Mouse (Mus musculus) CH12.LX (cell line): ENCODE measurements at regions not wholly inside any gene's neighbourhood (a gene's known extent, or its start where the extent isn't known, plus 50 kb on each side); places are given as distances from the start of the nearest gene placed in this dataset.

Source experiments
- DNase-seq: peaks from one replicate; pipeline ENCODE4 v3.0.0-alpha.2; 2013; ENCODE audit errors: extremely low read depth
- H3K27ac ChIP-seq: 2 replicates; pipeline ENCODE4 v1.5.1; 2012; ENCODE audit warnings: low read depth, mild to moderate bottlenecking, control low read depth, moderate library complexity; ENCODE audit not compliant: insufficient read depth
- H3K27me3 ChIP-seq: replicated peaks from 2 replicates; pipeline ENCODE3; 2012; ENCODE audit warnings: inconsistent platforms
- H3K36me3 ChIP-seq, 2 experiments: replicated peaks in 1 of 2; 2 replicates each; pipeline versions ENCODE3 to v1.6.1; 2012; ENCODE audit warnings: inconsistent platforms in 1 of 2, low read length in 1 of 2, mild to moderate bottlenecking in 1 of 2, mixed read lengths in 1 of 2, moderate library complexity in 1 of 2; ENCODE audit not compliant: control insufficient read depth in 1 of 2, insufficient read depth in 1 of 2
- H3K4me1 ChIP-seq, 2 experiments: 2 replicates each; pipeline ENCODE4 v1.6.1; 2012; ENCODE audit warnings: inconsistent platforms in 1 of 2, moderate library complexity in 1 of 2; ENCODE audit not compliant: insufficient read depth in 2 of 2, control insufficient read depth in 1 of 2
- H3K4me2 ChIP-seq: 2 replicates; pipeline ENCODE4 v1.6.1; 2012; ENCODE audit warnings: low read depth, mild to moderate bottlenecking, control low read depth; ENCODE audit not compliant: poor library complexity, insufficient read depth, severe bottlenecking
- H3K4me3 ChIP-seq, 3 experiments: fragments of 150-350 bp in 1 of 3; sonication (generic) in 1 of 3; replicated peaks in 1 of 3; 2 replicates each; pipeline versions ENCODE3 to v1.5.1; 2011 to 2012; ENCODE audit warnings: low read depth in 2 of 3, low read length in 2 of 3, mild to moderate bottlenecking in 2 of 3, moderate library complexity in 2 of 3, control low read depth in 1 of 3, improper control_type of control experiment in 1 of 3, inconsistent platforms in 1 of 3, mixed read lengths in 1 of 3; ENCODE audit not compliant: poor library complexity in 1 of 3
- H3K79me2 ChIP-seq: replicated peaks from 2 replicates; pipeline ENCODE4 v1.6.1; 2012; ENCODE audit warnings: mild to moderate bottlenecking, moderate library complexity; ENCODE audit not compliant: control insufficient read depth, poor library complexity, insufficient read depth, severe bottlenecking; ENCODE audit errors: extremely low read depth
- H3K9ac ChIP-seq: 2 replicates; pipeline ENCODE4 v1.6.1; 2012; ENCODE audit warnings: low read depth, mild to moderate bottlenecking, control low read depth, moderate library complexity; ENCODE audit not compliant: insufficient read depth
- H3K9me3 ChIP-seq: replicated peaks from 2 replicates; pipeline ENCODE3; 2012; ENCODE audit warnings: low read length, inconsistent platforms, mixed read lengths
- BHLHE40 ChIP-seq: IDR thresholded peaks from 2 replicates; pipeline ENCODE4 v1.6.1; 2011; ENCODE audit warnings: mild to moderate bottlenecking, low read depth, low read length, improper control_type of control experiment
- CHD2 ChIP-seq: IDR thresholded peaks from 2 replicates; pipeline ENCODE4 v1.6.1; 2011; ENCODE audit warnings: low read length, improper control_type of control experiment
- CTCF ChIP-seq, 2 experiments: IDR thresholded peaks in 1 of 2; conservative IDR thresholded peaks in 1 of 2; 2 replicates each; pipeline ENCODE4 v1.5.1; 2011 to 2012; ENCODE audit warnings: low read depth in 2 of 2, low read length in 2 of 2, improper control_type of control experiment in 1 of 2, inconsistent platforms in 1 of 2, mild to moderate bottlenecking in 1 of 2, moderate library complexity in 1 of 2
- ELF1 ChIP-seq: IDR thresholded peaks from 2 replicates; pipeline ENCODE4 v1.6.1; 2014; ENCODE audit warnings: low read depth, mild to moderate bottlenecking, inconsistent platforms, low read length, improper control_type of control experiment
- EP300 ChIP-seq: IDR thresholded peaks from 2 replicates; pipeline ENCODE4 v1.6.1; 2011; ENCODE audit warnings: low read length, improper control_type of control experiment
- ETS1 ChIP-seq: conservative IDR thresholded peaks from 2 replicates; pipeline ENCODE4 v1.6.1; 2012; ENCODE audit warnings: low read depth, mild to moderate bottlenecking, inconsistent platforms, low read length, improper control_type of control experiment, moderate library complexity
- HCFC1 ChIP-seq: IDR thresholded peaks from 2 replicates; pipeline ENCODE4 v1.6.1; 2012; ENCODE audit warnings: low read depth, mild to moderate bottlenecking, inconsistent platforms, low read length, improper control_type of control experiment
- IRF4 ChIP-seq: IDR thresholded peaks from 2 replicates; pipeline ENCODE4 v1.6.1; 2014; ENCODE audit warnings: low read depth, mild to moderate bottlenecking, inconsistent platforms, low read length, improper control_type of control experiment
- JUN ChIP-seq: IDR thresholded peaks from 2 replicates; pipeline ENCODE4 v1.6.1; 2011; ENCODE audit warnings: low read depth, mild to moderate bottlenecking, low read length, improper control_type of control experiment, moderate library complexity; ENCODE audit not compliant: insufficient read depth
- JUND ChIP-seq: conservative IDR thresholded peaks from 2 replicates; pipeline ENCODE4 v1.6.1; 2011; ENCODE audit warnings: low read depth, low read length, improper control_type of control experiment
- KAT2A ChIP-seq: IDR thresholded peaks from 2 replicates; pipeline ENCODE4 v1.6.1; 2012; ENCODE audit warnings: low read length, improper control_type of control experiment, inconsistent platforms; ENCODE audit not compliant: insufficient replicate concordance
- MAFK ChIP-seq: IDR thresholded peaks from 2 replicates; pipeline ENCODE4 v1.6.1; 2011; ENCODE audit warnings: low read length, improper control_type of control experiment; ENCODE audit not compliant: insufficient replicate concordance
- MAZ ChIP-seq: IDR thresholded peaks from 2 replicates; pipeline ENCODE4 v1.6.1; 2012; ENCODE audit warnings: low read depth, mild to moderate bottlenecking, inconsistent platforms, low read length, improper control_type of control experiment, moderate library complexity
- MEF2A ChIP-seq: IDR thresholded peaks from 2 replicates; pipeline ENCODE4 v1.6.1; 2014; ENCODE audit warnings: low read depth, mild to moderate bottlenecking, inconsistent platforms, low read length, improper control_type of control experiment, borderline replicate concordance
- MYC ChIP-seq: IDR thresholded peaks from 2 replicates; pipeline ENCODE4 v1.6.1; 2011; ENCODE audit warnings: low read depth, mild to moderate bottlenecking, improper control_type of control experiment, low read length
- NELFE ChIP-seq: IDR thresholded peaks from 2 replicates; pipeline ENCODE4 v1.6.1; 2011; ENCODE audit warnings: low read depth, low read length, improper control_type of control experiment
- NRF1 ChIP-seq: IDR thresholded peaks from 2 replicates; pipeline ENCODE4 v1.6.1; 2014; ENCODE audit warnings: low read depth, mild to moderate bottlenecking, inconsistent platforms, low read length, improper control_type of control experiment, moderate library complexity
- POLR2A ChIP-seq: IDR thresholded peaks from 2 replicates; pipeline ENCODE4 v1.6.1; 2011; ENCODE audit warnings: low read depth, mild to moderate bottlenecking, improper control_type of control experiment, low read length
- RCOR1 ChIP-seq: conservative IDR thresholded peaks from 2 replicates; pipeline ENCODE4 v1.6.1; 2012; ENCODE audit warnings: low read depth, mild to moderate bottlenecking, inconsistent platforms, low read length, improper control_type of control experiment
- SMC3 ChIP-seq: IDR thresholded peaks from 2 replicates; pipeline ENCODE4 v1.6.1; 2011; ENCODE audit warnings: low read depth, low read length, improper control_type of control experiment
- TBP ChIP-seq: conservative IDR thresholded peaks from 2 replicates; pipeline ENCODE4 v1.6.1; 2011; ENCODE audit warnings: low read depth, low read length, improper control_type of control experiment
- TCF12 ChIP-seq: IDR thresholded peaks from 2 replicates; pipeline ENCODE4 v1.6.1; 2014; ENCODE audit warnings: low read depth, mild to moderate bottlenecking, inconsistent platforms, low read length, improper control_type of control experiment
- UBTF ChIP-seq: IDR thresholded peaks from 2 replicates; pipeline ENCODE4 v1.6.1; 2012; ENCODE audit warnings: low read depth, mild to moderate bottlenecking, inconsistent platforms, low read length, improper control_type of control experiment, moderate library complexity
- USF1 ChIP-seq: IDR thresholded peaks from 2 replicates; pipeline ENCODE4 v1.6.1; 2014; ENCODE audit warnings: low read depth, mild to moderate bottlenecking, inconsistent platforms, low read length, improper control_type of control experiment
- USF2 ChIP-seq: conservative IDR thresholded peaks from 2 replicates; pipeline ENCODE4 v1.6.1; 2011; ENCODE audit warnings: low read depth, low read length, improper control_type of control experiment
- ZC3H11A ChIP-seq: IDR thresholded peaks from 2 replicates; pipeline ENCODE4 v1.6.1; 2012; ENCODE audit warnings: low read depth, mild to moderate bottlenecking, inconsistent platforms, low read length, improper control_type of control experiment
- ZKSCAN1 ChIP-seq: IDR thresholded peaks from 2 replicates; pipeline ENCODE4 v1.6.1; 2012; ENCODE audit warnings: low read depth, inconsistent platforms, low read length, improper control_type of control experiment, borderline replicate concordance
- ZMIZ1 ChIP-seq: IDR thresholded peaks from 2 replicates; pipeline ENCODE4 v1.6.1; 2012; ENCODE audit warnings: low read depth, mild to moderate bottlenecking, inconsistent platforms, low read length, improper control_type of control experiment
- dilution Hi-C: fragments of 300-500 bp; cut with MboI; formaldehyde crosslinking; loops from 2 replicates; pipeline ENCODE4 v1.14.3; 2020; ENCODE audit warnings: low sequenced_read_pairs; ENCODE audit not compliant: extremely low pct_unique_long_range_greater_than_20kb, extremely low pct_ligation_motif_present
- in situ Hi-C: fragments of 300-500 bp; cut with MboI; formaldehyde crosslinking; loops from 3 replicates; pipeline ENCODE4 v1.14.3; 2019; ENCODE audit warnings: low sequenced_read_pairs, low pct_ligation_motif_present, low pct_unique_long_range_greater_than_20kb, mixed read lengths

DNA sequence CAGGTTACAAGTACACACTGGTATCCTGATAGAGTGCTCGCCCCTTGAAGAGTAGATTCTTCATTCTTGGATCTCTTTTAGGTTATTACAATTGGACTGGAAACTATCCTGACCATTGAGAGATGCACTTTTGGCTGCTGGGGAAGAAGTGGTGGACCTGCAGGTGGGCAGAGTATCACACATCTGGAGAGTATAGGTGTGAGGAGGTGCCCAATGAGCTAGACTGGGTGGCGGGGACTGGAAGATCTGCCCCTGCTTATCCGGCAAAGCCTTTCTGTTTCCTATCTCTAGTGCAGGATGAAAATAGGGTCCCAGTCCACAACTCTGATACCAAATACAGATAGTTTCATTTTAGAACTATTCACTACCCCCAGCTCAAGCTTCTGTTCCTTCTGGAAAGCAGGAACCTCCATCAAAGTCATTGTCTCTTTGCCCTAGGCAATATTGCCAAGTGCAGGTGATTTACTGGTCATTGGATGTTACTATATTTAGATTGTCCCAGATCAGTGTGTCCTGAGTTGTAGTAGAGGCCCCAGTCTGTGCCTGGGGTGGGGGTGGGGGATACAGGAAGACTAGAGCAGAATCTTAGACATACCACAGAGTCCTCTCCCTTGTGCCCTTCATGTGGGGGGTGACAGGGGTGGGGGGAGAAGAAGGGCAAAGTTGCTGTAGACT, 62.5 kb upstream of the Ube2e1 start:
- no peak for DNase-seq
- dilution Hi-C loops (no loop called here), in situ Hi-C loops (no loop called here)
- no peaks in the 10 kb centered on the region for H3K9me3 ChIP-seq
- no peaks in the 10 kb centered on the region for H3K79me2 ChIP-seq
- no peak overlapping the region for H3K27ac ChIP-seq
- no peak overlapping the region for H3K4me3 ChIP-seq
- no peak overlapping the region for H3K4me2 ChIP-seq
- TF ChIP-seq TBP (no peak), MAFK (no peak), SMC3 (no peak), HCFC1 (no peak), ZMIZ1 (no peak), TCF12 (no peak), NELFE (no peak), MAZ (no peak), POLR2A (no peak), MYC (no peak), ZC3H11A (no peak), CTCF (conservative IDR thresholded peaks at IDR 0.05 in 1 of 2, IDR thresholded peaks at IDR 0.05 in 1 of 2; ENCODE audit: low read depth in 2 of 2, low read length in 2 of 2) (no peak), KAT2A (no peak), BHLHE40 (no peak), MEF2A (no peak), USF2 (no peak), CHD2 (no peak), JUN (no peak), JUND (no peak), USF1 (no peak)
- H3K4me1 ChIP-seq: peaks cover 7 to 60% of the 10 kb centered on the region in 2 experiments; a peak in 3 of 4 replicates
- H3K27me3 ChIP-seq: no peaks in the 10 kb centered on the region
- no peaks in the 10 kb centered on the region for H3K36me3 ChIP-seq
- no peak overlapping the region for H3K9ac ChIP-seq

DNA sequence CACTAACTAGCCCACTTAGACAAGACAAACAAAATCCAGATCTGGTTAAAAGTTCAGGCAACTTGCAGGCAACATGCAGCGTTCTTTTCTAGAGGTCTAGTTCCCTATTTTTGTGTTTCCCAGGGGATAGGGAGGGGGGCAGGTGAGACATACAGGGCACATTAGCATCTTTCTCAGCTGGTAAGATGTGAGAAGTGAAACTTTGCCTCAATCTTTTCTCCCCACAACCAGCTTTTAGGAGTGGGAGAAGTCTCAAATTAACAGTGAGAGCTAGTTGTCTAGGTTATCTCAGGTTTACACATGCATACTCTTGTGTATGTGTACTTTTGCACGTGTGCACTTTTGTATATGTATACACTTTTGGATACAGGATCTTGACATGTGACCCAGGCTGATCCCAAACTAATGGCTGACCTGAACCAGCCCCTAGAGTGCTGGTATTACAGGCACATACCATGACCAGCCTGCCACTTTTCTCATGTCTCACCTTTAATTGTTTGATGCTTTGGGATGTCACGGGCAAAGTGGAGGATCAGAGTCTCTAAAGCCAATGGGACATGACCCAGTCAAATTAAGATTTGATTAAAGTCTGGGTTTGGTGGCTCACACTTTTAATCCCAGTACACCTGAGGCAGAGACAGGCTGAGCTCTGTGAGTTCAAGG, 60.3 kb upstream of the Ube2e1 start:
- Histone ChIP-seq H3K9ac (no peak overlapping the region), H3K27me3 (no peaks in the 10 kb centered on the region), H3K4me2 (no peak overlapping the region), H3K4me3 (no peak overlapping the region), H3K79me2 (no peaks in the 10 kb centered on the region), H3K27ac (no peak overlapping the region), H3K9me3 (no peaks in the 10 kb centered on the region), H3K4me1 (peaks cover 7 to 73% of the 10 kb centered on the region in 2 experiments; a peak in 3 of 4 replicates), H3K36me3 (no peaks in the 10 kb centered on the region)
- in situ Hi-C loops: no loop called here
- dilution Hi-C loops: no loop called here
- TF ChIP-seq UBTF: no peak
- peak; percentile 68 for TF ChIP-seq IRF4
- no peak for TF ChIP-seq KAT2A
- TF ChIP-seq ZKSCAN1: no peak
- no peak for TF ChIP-seq CTCF (conservative IDR thresholded peaks at IDR 0.05 in 1 of 2, IDR thresholded peaks at IDR 0.05 in 1 of 2; ENCODE audit: low read depth in 2 of 2, low read length in 2 of 2)
- TF ChIP-seq MYC: no peak
- TF ChIP-seq NELFE: no peak
- TF ChIP-seq NRF1: no peak
- no peak for TF ChIP-seq ZMIZ1
- peak; percentile 45; the same call in 1 of the 2 replicates for TF ChIP-seq MAFK
- TF ChIP-seq JUND: no peak
- no peak for TF ChIP-seq POLR2A
- TF ChIP-seq ETS1: peak; percentile 55
- TF ChIP-seq USF1: no peak
- peak; percentile 66 for TF ChIP-seq BHLHE40
- TF ChIP-seq EP300: peak; percentile 86
- no peak for TF ChIP-seq ELF1
- no peak for TF ChIP-seq JUN
- no peak; the same call in 1 of the 2 replicates for TF ChIP-seq RCOR1
- TF ChIP-seq TBP: no peak
- TF ChIP-seq MAZ: no peak
- peak; percentile 38; the same call in 1 of the 2 replicates for TF ChIP-seq CHD2
- peak; percentile 69 for DNase-seq
